8 mouse cellular contexts compared by ENCODE assay signal in genomic region chr11:79962877-79963183, GRCm38 (mm10). TPM values are rescaled to one million over a fixed set of nuclear protein-coding genes. Genes with fewer than 3 reads are reported as not detected.
A peak's percentile ranks its signal among the peaks of the same experiment; 100 is the strongest.
DNase-seq lines count a peak whose midpoint lies in the region; ATAC-seq and TF ChIP-seq lines count a peak whose summit lies in the region.

No protein-coding gene starts in this region.

- no peaks in the 10 kb centered on the region for H3K9me3 ChIP-seq in heart, embryonic 13.5 days
- no peaks in the 10 kb centered on the region for H3K9me3 ChIP-seq in ES-E14 (ENCODE audit: control insufficient read depth, insufficient read depth, low read depth, low read length)
- H3K9me3 ChIP-seq in hindbrain, embryonic 11.5 days (ENCODE audit: control insufficient read depth, low read length), result no peaks in the 10 kb centered on the region

- ATAC-seq in heart, embryonic 13.5 days (ENCODE audit: extremely low read depth, insufficient number of reproducible peaks, low FRiP score, low TSS enrichment), result no peak
- peak; percentile 47; the same call in 1 of the 2 replicates for ATAC-seq in hindbrain, embryonic 11.5 days (ENCODE audit: low FRiP score)
- ATAC-seq in megakaryocyte progenitor cell, adult 5-6 weeks (replicated peaks; ENCODE audit: poor library complexity), result peak; percentile 11; the same call in 1 of the 2 replicates

- H3K4me2 ChIP-seq in heart, embryonic 13.5 days, result peak overlapping the region; percentile 84
- peak overlapping the region; percentile 42 for H3K4me2 ChIP-seq in hindbrain, embryonic 11.5 days (replicated peaks; ENCODE audit: low read depth, low read length)

- H3K4me1 ChIP-seq in heart, embryonic 13.5 days, result peaks cover 15% of the 10 kb centered on the region
- H3K4me1 ChIP-seq in ES-E14 (ENCODE audit: control insufficient read depth in 2 of 2, insufficient read depth in 2 of 2, low read length in 2 of 2, poor library complexity in 1 of 2), result no peaks in the 10 kb centered on the region
- no peaks in the 10 kb centered on the region for H3K4me1 ChIP-seq in hindbrain, embryonic 11.5 days (replicated peaks; ENCODE audit: control insufficient read depth, insufficient read depth, low read length)

- in situ Hi-C loops in ES-E14 (cut with MboI; ENCODE audit: low sequenced_read_pairs in 2 of 2, unreplicated experiment in 2 of 2), result no loop called here

- peak overlapping the region; percentile 77 for H3K9ac ChIP-seq in heart, embryonic 13.5 days
- H3K9ac ChIP-seq in ES-E14 (ENCODE audit: insufficient read depth, low read depth, low read length, poor library complexity, severe bottlenecking), result peak overlapping the region; percentile 78
- peak overlapping the region; percentile 38; the same call in 1 of the 2 replicates for H3K9ac ChIP-seq in hindbrain, embryonic 11.5 days (ENCODE audit: low read depth, low read length)

- no peak overlapping the region for H3K27ac ChIP-seq in heart, embryonic 13.5 days (replicated peaks)
- no peak overlapping the region; the same call in 1 of the 2 replicates for H3K27ac ChIP-seq in ES-E14 (ENCODE audit: insufficient read depth, low read depth, low read length, poor library complexity, severe bottlenecking)
- H3K27ac ChIP-seq in hindbrain, embryonic 11.5 days (ENCODE audit: low read depth, low read length), result no peak overlapping the region

- WGBS in heart, embryonic 13.5 days, result 6% methylated on average over 9 of the region's 9 CpGs
- 8% methylated on average over 9 of the region's 9 CpGs for WGBS in hindbrain, embryonic 11.5 days

- no peak for DNase-seq in heart, postnatal 4 days
- no peak for DNase-seq in ES-E14 (ENCODE audit: low read depth, low spot score)
- DNase-seq in hindbrain, embryonic 11.5 days (ENCODE audit: low spot score), result no peak
- no peak for DNase-seq in urinary bladder, postnatal 10 days (ENCODE audit: low spot score)
- DNase-seq in ovary, postnatal 14 days (ENCODE audit: low spot score), result no peak
- DNase-seq in cerebellum, postnatal 25 days, result no peak

- H3K36me3 ChIP-seq in heart, embryonic 13.5 days, result peaks cover 25% of the 10 kb centered on the region
- peaks cover 11% of the 10 kb centered on the region for H3K36me3 ChIP-seq in ES-E14 (ENCODE audit: control insufficient read depth, insufficient read depth, low read length, poor library complexity, severe bottlenecking)
- no peaks in the 10 kb centered on the region for H3K36me3 ChIP-seq in hindbrain, embryonic 11.5 days (ENCODE audit: control insufficient read depth, insufficient read depth, low read length)

- H3K4me3 ChIP-seq in heart, embryonic 13.5 days, result peak overlapping the region; percentile 76
- peak overlapping the region; percentile 76 to 80 for H3K4me3 ChIP-seq in ES-E14 (ENCODE audit: insufficient read depth in 1 of 2, low read depth in 1 of 2, low read length in 2 of 2, poor library complexity in 1 of 2, severe bottlenecking in 1 of 2)
- H3K4me3 ChIP-seq in hindbrain, embryonic 11.5 days (ENCODE audit: low read depth, low read length), result peak overlapping the region; percentile 75

- peaks cover 8% of the 10 kb centered on the region; the same call in 1 of the 2 replicates for H3K27me3 ChIP-seq in heart, embryonic 13.5 days (replicated peaks)
- H3K27me3 ChIP-seq in hindbrain, embryonic 11.5 days (ENCODE audit: control insufficient read depth, insufficient read depth, low read length), result no peaks in the 10 kb centered on the region

TF ChIP-seq in ES-E14, 5 proteins besides CTCF, POLR2A, EP300 and RAD21:
- no peak for TF ChIP-seq ZNF384 (IDR thresholded peaks at IDR 0.05; ENCODE audit: low read depth, low read length)
- TF ChIP-seq MAFK (IDR thresholded peaks at IDR 0.05; ENCODE audit: insufficient read depth, low read depth, low read length), result no peak
- TF ChIP-seq HCFC1 (IDR thresholded peaks at IDR 0.05; ENCODE audit: borderline replicate concordance, insufficient read depth, low read length), result no peak
- TF ChIP-seq ZC3H11A (IDR thresholded peaks at IDR 0.05; ENCODE audit: borderline replicate concordance, low read depth, low read length), result no peak
- no peak for TF ChIP-seq CHD2 (IDR thresholded peaks at IDR 0.05; ENCODE audit: low read depth, low read length)

RNA-seq across cellular contexts. Expression of gene Utp6, which starts 0.6 kb away (rescaled TPM):
- polyA plus RNA-seq in heart, embryonic 13.5 days (2015; fragmentation: Nextera tagmentation; extraction: Ambion mirVana), result 28.3 and 31.1 TPM in 2 replicates
- total RNA-seq in heart, postnatal 4 days (2021), result 10 to 100 TPM; 29.4 to 29.5 TPM
- 54.3 and 79.7 TPM in 2 replicates for total RNA-seq in ES-E14 (2012; rRNA removed)
- 84.5 and 87.5 TPM in 2 replicates for polyA plus RNA-seq in hindbrain, embryonic 11.5 days (2014; fragmentation: Nextera tagmentation; extraction: Ambion mirVana)
- total RNA-seq in megakaryocyte progenitor cell, adult 5-6 weeks (2015), result 29.3 and 29.5 TPM in 2 replicates
- total RNA-seq in megakaryocyte progenitor cell, adult 5-6 weeks (2017), result 112 and 156 TPM in 2 replicates

RNA-seq across cellular contexts. Expression of gene Suz12, which starts 30.1 kb away (rescaled TPM):
- polyA plus RNA-seq in heart, embryonic 13.5 days (2015; fragmentation: Nextera tagmentation; extraction: Ambion mirVana), result 13.4 and 13.6 TPM in 2 replicates
- total RNA-seq in heart, postnatal 4 days (2021), result 10 to 100 TPM; 53.0 to 58.9 TPM
- total RNA-seq in ES-E14 (2012; rRNA removed), result 56.0 and 93.2 TPM in 2 replicates
- polyA plus RNA-seq in hindbrain, embryonic 11.5 days (2014; fragmentation: Nextera tagmentation; extraction: Ambion mirVana), result 26.1 and 36.1 TPM in 2 replicates
- 138 and 147 TPM in 2 replicates for total RNA-seq in megakaryocyte progenitor cell, adult 5-6 weeks (2015)
- total RNA-seq in megakaryocyte progenitor cell, adult 5-6 weeks (2017), result 81.3 and 101 TPM in 2 replicates
